Comparison of ENCODE assay signal across 16 mouse cellular contexts in genomic region chr17:79333650-79334049, GRCm38 (mm10).
"Had no signal": no experiment of that assay in that cellular context is flagged by ENCODE, and none has a peak within 500 bp of the region (broad histone marks: within the 10 kb centered on the region; RNA-seq: fewer than 3 reads in every experiment).

No protein-coding gene starts in this region.

- H3K9ac ChIP-seq: intestine, embryonic 15.5 days; limb, embryonic 12.5 days; lung, embryonic 15.5 days; midbrain, embryonic 13.5 days; neural tube, embryonic 15.5 days had no signal

- H3K27me3 ChIP-seq: intestine, embryonic 15.5 days; limb, embryonic 12.5 days; lung, embryonic 15.5 days; midbrain, embryonic 13.5 days; neural tube, embryonic 15.5 days had no signal

- H3K36me3 ChIP-seq: intestine, embryonic 15.5 days had no signal

- H3K4me2 ChIP-seq: intestine, embryonic 15.5 days; limb, embryonic 12.5 days; lung, embryonic 15.5 days; midbrain, embryonic 13.5 days; neural tube, embryonic 15.5 days had no signal

- H3K27ac ChIP-seq: intestine, embryonic 15.5 days; layer of hippocampus, adult 2 months; limb, embryonic 12.5 days; lung, embryonic 15.5 days; midbrain, embryonic 13.5 days; neural tube, embryonic 15.5 days had no signal

- DNase-seq: kidney, adult 18-20 months; kidney, postnatal 10 days; kidney, postnatal 4 days; lung, postnatal 14 days; right cerebral cortex, adult 18-20 months; right cerebral cortex, postnatal 4 days; spleen, adult 18-20 months; thymus, adult 18-20 months; thymus, postnatal 4 days had no signal

- H3K4me3 ChIP-seq: intestine, embryonic 15.5 days; layer of hippocampus, adult 2 months; limb, embryonic 12.5 days; lung, embryonic 15.5 days; midbrain, embryonic 13.5 days; myocyte; neural tube, embryonic 15.5 days had no signal

- H3K4me1 ChIP-seq: intestine, embryonic 15.5 days; limb, embryonic 12.5 days; lung, embryonic 15.5 days; midbrain, embryonic 13.5 days; neural tube, embryonic 15.5 days had no signal

- ATAC-seq: intestine, embryonic 15.5 days; midbrain, embryonic 13.5 days had no signal

- H3K9me3 ChIP-seq: intestine, embryonic 15.5 days; limb, embryonic 12.5 days; lung, embryonic 15.5 days; midbrain, embryonic 13.5 days; neural tube, embryonic 15.5 days had no signal
